Mouse (Mus musculus) limb, embryonic 13.5 days (tissue): ENCODE results near the gene Kdr. TPM values are rescaled to one million over a fixed set of nuclear protein-coding genes. Genes with fewer than 3 reads are reported as not detected.

Source experiments
- ATAC-seq: fragments of 200-750 bp; cut with Nextera tagmentation; 2 replicates; pipeline ENCODE4 v1.8.0; 2017; ENCODE audit warnings: low read depth, moderate number of reproducible peaks, moderate TSS enrichment; ENCODE audit not compliant: low FRiP score
- H3K27ac ChIP-seq: fragments of 300-500 bp; sonication (generic); 2 replicates; pipeline ENCODE4 v1.5.1; 2015; ENCODE audit warnings: inconsistent platforms, mild to moderate bottlenecking, moderate library complexity
- H3K27me3 ChIP-seq: fragments of 300-500 bp; sonication (generic); 2 replicates; pipeline ENCODE4 v1.6.1; 2015; ENCODE audit warnings: mild to moderate bottlenecking, inconsistent platforms
- H3K36me3 ChIP-seq: fragments of 300-500 bp; sonication (generic); 2 replicates; pipeline ENCODE4 v1.6.1; 2015; ENCODE audit warnings: inconsistent platforms, mild to moderate bottlenecking, moderate library complexity
- H3K4me1 ChIP-seq: fragments of 300-500 bp; sonication (generic); 2 replicates; pipeline ENCODE4 v1.6.1; 2015; ENCODE audit warnings: inconsistent platforms
- H3K4me2 ChIP-seq: fragments of 300-500 bp; sonication (generic); replicated peaks from 2 replicates; pipeline ENCODE4 v1.6.1; 2015; ENCODE audit warnings: inconsistent platforms, mild to moderate bottlenecking, moderate library complexity
- H3K4me3 ChIP-seq: fragments of 300-500 bp; sonication (generic); 2 replicates; pipeline ENCODE4 v1.5.1; 2015; ENCODE audit warnings: moderate library complexity, mild to moderate bottlenecking, inconsistent platforms
- H3K9ac ChIP-seq: fragments of 300-500 bp; sonication (generic); 2 replicates; pipeline ENCODE4 v1.6.1; 2015; ENCODE audit warnings: mild to moderate bottlenecking, inconsistent platforms
- H3K9me3 ChIP-seq: fragments of 300-500 bp; sonication (generic); 2 replicates; pipeline ENCODE4 v1.6.1; 2016; ENCODE audit warnings: inconsistent platforms
- WGBS: fragments of 180-500 bp; shearing (Covaris S2); methylation state at CpG from one replicate; pipeline ENCODE4 v1.1.7; 2015; 5-methylcytosine and 5-hydroxymethylcytosine counted together
- microRNA-seq: library from miRNA; unstranded; fragments of <30 nt; microRNA quantifications from one replicate; pipeline ENCODE4, GENCODE M21; 2016
- polyA plus RNA-seq: library from polyadenylated mRNA; unstranded; fragments of >200 nt; fragmentation: Nextera tagmentation; extraction: Ambion mirVana; gene quantifications from 2 replicates; pipeline ENCODE4 v1.2.1, GENCODE M21; 2015

Gene Kdr
- polyA plus RNA-seq, 1 experiment from 2014 or later, result 22.5 TPM

DNA sequence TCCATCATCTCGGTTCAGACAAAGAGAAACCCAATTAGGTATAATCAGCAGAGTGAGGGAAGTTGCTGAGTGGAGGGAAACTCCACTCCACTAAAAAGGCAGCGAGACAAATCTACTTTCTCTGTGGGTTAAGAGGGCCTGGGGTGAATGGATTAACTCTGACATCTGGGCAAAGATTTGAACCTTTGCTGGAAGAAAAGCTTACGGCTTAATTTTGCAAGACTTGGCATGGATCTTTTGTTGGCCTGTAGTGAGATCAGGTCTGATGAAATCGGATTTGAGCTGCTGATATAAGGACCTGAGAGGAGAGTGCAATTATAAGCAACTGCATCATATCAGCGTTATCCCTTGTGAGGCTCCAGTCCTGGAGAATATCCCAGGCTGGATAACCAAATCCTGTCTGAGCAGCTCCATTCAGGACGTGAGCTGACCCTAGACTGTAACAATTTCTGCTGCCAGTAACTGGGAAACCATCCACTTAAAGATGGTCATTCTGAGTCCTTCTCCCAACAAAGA lies 85.2 kb downstream of the Kdr start:
- H3K27me3 ChIP-seq, result no peaks in the 10 kb centered on the region; the same call in 1 of the 2 replicates
- H3K9ac ChIP-seq, result no peak overlapping the region
- H3K4me3 ChIP-seq, result no peak overlapping the region
- H3K4me2 ChIP-seq, result no peak overlapping the region
- ATAC-seq, result no peak
- no peaks in the 10 kb centered on the region for H3K4me1 ChIP-seq
- no peaks in the 10 kb centered on the region for H3K9me3 ChIP-seq
- H3K36me3 ChIP-seq, result no peaks in the 10 kb centered on the region
- H3K27ac ChIP-seq, result no peak overlapping the region
- 66% methylated on average over 6 of the region's 6 CpGs for WGBS

Small RNAs within 50 kb of the gene (microRNA-seq; reads per million reads assigned to microRNA genes)
- not detected for gene Gm25374

Other genes with a start within 250 kb of the Kdr start
- gene Srd5a3, start 161.8 kb upstream of the Kdr start, polyA plus RNA-seq, result 35.5 and 36.9 TPM in 2 replicates
- gene Tmem165, start 205.4 kb upstream of the Kdr start, polyA plus RNA-seq, result 108 and 111 TPM in 2 replicates